Mouse (Mus musculus) erythroblast, adult 5-6 weeks (primary cell): Measurements from ENCODE around the gene Gm20379. TPM values are rescaled to one million over a fixed set of nuclear protein-coding genes. Genes with fewer than 3 reads are reported as not detected.

Source experiments
- ATAC-seq: replicated peaks from 2 replicates; pipeline ENCODE4 v1.8.0; 2016; ENCODE audit warnings: moderate number of reproducible peaks, mild to moderate bottlenecking, moderate TSS enrichment, inconsistent platforms; ENCODE audit not compliant: poor library complexity, low FRiP score, severe bottlenecking
- total RNA-seq, 2 experiments: library from RNA; stranded (forward) in 1 of 2; stranded (reverse) in 1 of 2; fragments of 150-400 nt in 1 of 2; fragments of 200-764, 138-1000 nt in 1 of 2; gene quantifications; 2 replicates each; pipeline versions ENCODE4 v1.2.3 to v1.2.4; 2015 to 2017; ENCODE audit warnings: low replicate concordance in 2 of 2

Gene Gm20379
- total RNA-seq, 2 experiments from 2014 or later, result not detected

DNA sequence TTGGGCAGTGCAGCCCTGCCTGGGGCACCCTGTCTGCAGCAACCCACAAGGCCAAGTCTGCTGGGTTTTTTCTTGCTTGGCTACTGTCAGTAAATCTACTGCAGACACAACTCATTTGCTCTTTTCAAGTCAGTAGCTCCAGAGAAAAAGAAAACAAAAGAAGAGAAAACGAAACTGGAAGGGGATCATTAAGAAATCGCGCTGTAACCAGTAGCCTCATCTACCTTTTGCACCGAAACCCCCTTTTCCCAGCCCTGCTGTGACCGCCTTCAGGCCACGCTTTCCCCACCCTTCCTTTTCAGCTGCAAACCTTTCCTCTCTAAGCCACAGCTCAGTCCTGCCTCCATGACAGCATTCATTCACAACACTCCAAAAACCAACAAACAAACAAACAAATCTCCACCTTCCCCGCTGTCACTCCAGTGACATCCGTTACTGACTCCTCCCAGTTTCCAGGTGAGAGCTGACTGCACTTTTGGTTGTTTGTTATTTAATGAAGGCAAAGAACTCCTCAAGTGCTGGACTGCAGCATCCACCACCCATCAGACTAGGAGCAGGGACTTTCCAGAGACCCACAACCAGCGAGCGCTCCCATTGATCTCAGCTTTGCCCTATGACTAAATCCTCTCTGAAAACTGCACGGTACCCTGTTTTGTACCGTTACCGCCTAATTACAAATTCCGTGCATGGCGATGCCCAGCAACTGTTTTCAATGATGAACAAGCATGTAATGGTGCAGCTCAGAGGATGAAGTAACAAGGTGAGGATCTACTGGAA, 26.5 kb downstream of the Gm20379 start:
- ATAC-seq, result no peak

GRCm38 (mm10) chr13:92336857-92337256, 31.1 kb downstream of the Gm20379 start:
- ATAC-seq, result no peak

GRCm38 (mm10) chr13:92337773-92338462, 32.1 kb downstream of the Gm20379 start:
- ATAC-seq, result no peak

- no peak for ATAC-seq
Observed at GRCm38 (mm10) chr13:92339787-92340186, 34.0 kb downstream of the Gm20379 start.

- no peak for ATAC-seq
Observed at GRCm38 (mm10) chr13:92344033-92344432, 38.3 kb downstream of the Gm20379 start.

DNA sequence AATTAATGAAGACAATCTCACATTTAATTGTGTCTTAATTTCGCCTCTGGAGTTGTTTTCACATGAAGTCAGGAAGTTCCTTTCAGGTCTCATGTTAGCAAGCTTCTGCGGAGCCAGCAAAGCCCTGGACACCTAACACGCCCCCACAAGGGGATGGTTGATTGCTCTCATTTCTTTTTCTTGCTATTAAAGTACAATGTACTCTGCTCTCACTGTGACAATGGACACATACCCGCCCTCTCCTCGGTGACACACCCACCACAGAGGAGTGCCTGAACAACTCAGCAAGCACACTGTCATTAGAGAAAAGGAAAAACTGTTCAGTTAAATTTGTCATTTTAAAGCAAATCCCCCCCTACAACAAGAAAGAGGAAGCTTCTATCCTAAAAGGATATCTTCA, 40.6 kb downstream of the Gm20379 start:
- no peak for ATAC-seq

- no peak for ATAC-seq
Observed at GRCm38 (mm10) chr13:92351100-92351499, 45.3 kb downstream of the Gm20379 start.

DNA sequence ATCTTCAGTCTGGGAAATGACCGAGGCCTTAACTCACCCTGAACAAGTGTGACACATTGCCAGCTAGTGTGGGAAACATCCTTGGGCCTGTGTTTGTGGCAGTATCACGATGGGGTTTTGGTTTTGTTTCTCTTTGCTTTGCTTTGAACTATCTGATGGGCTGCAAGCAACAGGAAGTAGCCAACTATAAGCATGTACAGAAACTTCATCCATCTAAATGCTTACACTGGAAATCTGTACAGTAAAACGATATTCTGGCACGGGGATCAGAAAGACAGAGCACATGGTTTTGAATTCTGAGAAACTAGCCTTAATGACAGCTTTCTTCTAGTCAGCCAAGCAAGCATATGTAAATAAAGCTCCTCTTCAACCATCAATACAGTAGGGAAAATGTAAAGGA, 48.2 kb downstream of the Gm20379 start:
- no peak for ATAC-seq

GRCm38 (mm10) chr13:92354456-92355271, 48.9 kb downstream of the Gm20379 start, which contains the start of the genes Dhfr and Msh3:
Dhfr (plus strand) TSS chr13:92354726.
Msh3 (minus strand) TSS chr13:92355003.
- ATAC-seq, result peak; percentile 92

GRCm38 (mm10) chr13:92355272-92355643, 49.5 kb downstream of the Gm20379 start:
- ATAC-seq, result peak; percentile 62

- no peak for ATAC-seq
Observed at GRCm38 (mm10) chr13:92356376-92356775, 50.6 kb downstream of the Gm20379 start.

Other genes with a start within 250 kb of the Gm20379 start
- 1.3 TPM in 1 of 2 replicates, not detected in the other for gene Rasgrf2, start 174.3 kb upstream of the Gm20379 start, total RNA-seq (2015; ENCODE audit: low replicate concordance)
- not detected in 2 replicates for gene Rasgrf2, start 174.3 kb upstream of the Gm20379 start, total RNA-seq (2017; ENCODE audit: low replicate concordance)
- gene Dhfr, start 48.7 kb downstream of the Gm20379 start, total RNA-seq (2015; ENCODE audit: low replicate concordance), result 6.1 and 8.8 TPM in 2 replicates
- gene Dhfr, start 48.7 kb downstream of the Gm20379 start, total RNA-seq (2017; ENCODE audit: low replicate concordance), result 7.1 TPM in 2 replicates
- gene Msh3, start 49.0 kb downstream of the Gm20379 start, total RNA-seq (2015; ENCODE audit: low replicate concordance), result 8.5 and 11.3 TPM in 2 replicates
- gene Msh3, start 49.0 kb downstream of the Gm20379 start, total RNA-seq (2017; ENCODE audit: low replicate concordance), result 12.7 and 19.8 TPM in 2 replicates
- gene Ankrd34b, start 119.9 kb downstream of the Gm20379 start, total RNA-seq (2015; ENCODE audit: low replicate concordance), result not detected in 2 replicates
- gene Ankrd34b, start 119.9 kb downstream of the Gm20379 start, total RNA-seq (2017; ENCODE audit: low replicate concordance), result not detected in 2 replicates
- gene Fam151b, start 178.0 kb downstream of the Gm20379 start, total RNA-seq (2015; ENCODE audit: low replicate concordance), result 2.5 TPM in 1 of 2 replicates, not detected in the other
- 0.85 and 4.2 TPM in 2 replicates for gene Fam151b, start 178.0 kb downstream of the Gm20379 start, total RNA-seq (2017; ENCODE audit: low replicate concordance)
- gene Zfyve16, start 224.9 kb downstream of the Gm20379 start, total RNA-seq (2015; ENCODE audit: low replicate concordance), result 0.96 and 5.0 TPM in 2 replicates
- 3.2 and 4.6 TPM in 2 replicates for gene Zfyve16, start 224.9 kb downstream of the Gm20379 start, total RNA-seq (2017; ENCODE audit: low replicate concordance)